Mouse (Mus musculus) forebrain, embryonic 11.5 days (tissue): ENCODE results near the gene Olfm2. TPM values are rescaled to one million over a fixed set of nuclear protein-coding genes. Genes with fewer than 3 reads are reported as not detected.

Experiments
- ATAC-seq: fragments of 200-750 bp; cut with Nextera tagmentation; replicated peaks from 2 replicates; pipeline ENCODE4 v1.8.0; 2017; ENCODE audit warnings: moderate TSS enrichment; ENCODE audit not compliant: low FRiP score
- DNase-seq: peaks from one replicate; pipeline ENCODE4 v3.0.0-alpha.2; 2017; ENCODE audit warnings: low spot score
- H3K27ac ChIP-seq: fragments of 300-500 bp; sonication (generic); 2 replicates; pipeline ENCODE4 v1.5.1; 2014; ENCODE audit warnings: low read depth, low read length
- H3K27me3 ChIP-seq: fragments of 300-500 bp; sonication (generic); 2 replicates; pipeline ENCODE4 v1.6.1; 2014; ENCODE audit warnings: mild to moderate bottlenecking, low read length, mixed read lengths; ENCODE audit not compliant: control insufficient read depth, insufficient read depth
- H3K36me3 ChIP-seq: fragments of 300-500 bp; sonication (generic); 2 replicates; pipeline ENCODE4 v1.6.1; 2014; ENCODE audit warnings: mild to moderate bottlenecking, low read length, moderate library complexity, mixed read lengths; ENCODE audit not compliant: control insufficient read depth, insufficient read depth
- H3K4me1 ChIP-seq: fragments of 300-500 bp; sonication (generic); replicated peaks from 2 replicates; pipeline ENCODE4 v1.6.1; 2014; ENCODE audit warnings: low read length, mixed read lengths; ENCODE audit not compliant: control insufficient read depth, insufficient read depth
- H3K4me2 ChIP-seq: fragments of 300-500 bp; sonication (generic); 2 replicates; pipeline ENCODE4 v1.6.1; 2014; ENCODE audit warnings: low read depth, mild to moderate bottlenecking, low read length, moderate library complexity, mixed read lengths; ENCODE audit not compliant: severe bottlenecking
- H3K4me3 ChIP-seq: fragments of 300-500 bp; sonication (generic); 2 replicates; pipeline ENCODE4 v1.5.1; 2014; ENCODE audit warnings: low read depth, low read length
- H3K9ac ChIP-seq: fragments of 300-500 bp; sonication (generic); 2 replicates; pipeline ENCODE4 v1.6.1; 2014; ENCODE audit warnings: low read length
- H3K9me3 ChIP-seq: fragments of 300-500 bp; sonication (generic); 2 replicates; pipeline ENCODE4 v1.6.1; 2016; ENCODE audit warnings: low read length, mixed read lengths; ENCODE audit not compliant: control insufficient read depth
- WGBS: fragments of 180-500 bp; shearing (Covaris S2); extraction: QIAGEN DNeasy Blood & Tissue Kit; methylation state at CpG from one replicate; pipeline ENCODE4 v1.1.7; 2014; 5-methylcytosine and 5-hydroxymethylcytosine counted together
- polyA plus RNA-seq: library from polyadenylated mRNA; unstranded; fragments of >200 nt; fragmentation: Nextera tagmentation; extraction: Ambion mirVana; gene quantifications from 2 replicates; pipeline ENCODE4 v1.2.1, GENCODE M21; 2014

The Olfm2 gene
- polyA plus RNA-seq, 1 experiment from 2014 or later = 15.4 TPM

DNA sequence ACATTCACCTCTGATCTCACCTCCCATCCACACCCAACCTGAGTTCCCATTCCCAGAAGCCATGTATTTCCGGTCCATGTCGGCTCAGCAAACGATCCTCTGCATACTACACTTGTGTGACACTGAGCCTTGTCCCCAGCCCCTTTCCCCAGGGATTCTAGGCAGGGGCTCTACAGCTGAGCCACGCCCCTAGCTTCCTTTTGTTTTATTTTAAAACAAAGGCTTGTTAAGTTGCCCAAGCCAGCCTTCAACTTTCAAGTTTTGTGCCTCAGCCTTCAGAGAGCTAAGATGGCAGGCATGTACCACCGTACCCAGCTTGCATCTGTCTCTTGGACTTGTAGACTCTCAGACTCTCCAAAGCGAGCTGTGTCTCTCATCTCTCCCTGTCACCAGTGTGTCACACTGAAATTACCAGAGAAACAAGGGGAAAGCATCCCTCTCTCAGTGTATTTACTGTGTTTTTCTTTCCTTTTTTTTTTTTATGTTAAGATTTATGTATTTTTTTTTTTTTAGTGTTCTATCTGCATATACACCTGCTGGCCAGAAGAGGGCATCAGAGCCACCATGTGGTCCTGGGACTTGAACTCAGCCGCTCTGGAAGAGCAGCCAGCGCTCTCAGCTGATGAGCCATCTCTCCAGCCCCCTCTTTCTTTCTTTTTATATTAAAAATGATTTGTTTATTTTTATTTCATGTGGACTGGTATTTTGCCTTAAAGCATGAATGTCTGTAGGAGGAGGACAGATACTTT is 7.7 kb downstream of the Olfm2 start:
- H3K27me3 ChIP-seq = no peaks in the 10 kb centered on the region; the same call in 1 of the 2 replicates

GRCm38 (mm10) chr9:20737227-20737626 is 8.9 kb downstream of the Olfm2 start:
- Histone ChIP-seq H3K27ac (no peak overlapping the region), H3K4me1 (0 out of 2 replicates have a peak, but pooled peaks cover 2% of the 10 kb centered on the region), H3K4me3 (no peak overlapping the region), H3K9ac (no peak overlapping the region), H3K36me3 (no peaks in the 10 kb centered on the region), H3K27me3 (no peaks in the 10 kb centered on the region; the same call in 1 of the 2 replicates), H3K4me2 (no peak overlapping the region), H3K9me3 (no peaks in the 10 kb centered on the region)
- no peak for DNase-seq
- WGBS = 94% methylated on average over 2 of the region's 2 CpGs
- ATAC-seq = no peak

More for the DNA sequence above, 7.7 kb downstream of the Olfm2 start:
- no peak overlapping the region for H3K9ac ChIP-seq
- no peak overlapping the region for H3K27ac ChIP-seq
- H3K4me3 ChIP-seq = no peak overlapping the region
- H3K4me2 ChIP-seq = no peak overlapping the region
- DNase-seq (no peak), ATAC-seq (no peak)
- H3K36me3 ChIP-seq = no peaks in the 10 kb centered on the region
- 52% methylated on average over 8 of the region's 8 CpGs for WGBS
- no peaks in the 10 kb centered on the region for H3K9me3 ChIP-seq
- 0 out of 2 replicates have a peak, but pooled peaks cover 2% of the 10 kb centered on the region for H3K4me1 ChIP-seq

GRCm38 (mm10) chr9:20734692-20735091 is 11.5 kb downstream of the Olfm2 start:
- Histone ChIP-seq H3K4me1 (0 out of 2 replicates have a peak, but pooled peaks cover 2% of the 10 kb centered on the region), H3K27me3 (no peaks in the 10 kb centered on the region; the same call in 1 of the 2 replicates), H3K9ac (no peak overlapping the region), H3K27ac (no peak overlapping the region), H3K36me3 (no peaks in the 10 kb centered on the region), H3K4me3 (no peak overlapping the region), H3K9me3 (no peaks in the 10 kb centered on the region), H3K4me2 (no peak overlapping the region)
- ATAC-seq (no peak), DNase-seq (no peak)
- 88% methylated on average over 3 of the region's 3 CpGs for WGBS

GRCm38 (mm10) chr9:20731797-20732196 is 14.4 kb downstream of the Olfm2 start:
- no peak for DNase-seq
- Histone ChIP-seq H3K36me3 (no peaks in the 10 kb centered on the region), H3K4me2 (no peak overlapping the region), H3K4me1 (0 out of 2 replicates have a peak, but pooled peaks cover 2% of the 10 kb centered on the region), H3K9me3 (no peaks in the 10 kb centered on the region), H3K27me3 (peaks cover 25% of the 10 kb centered on the region), H3K27ac (no peak overlapping the region), H3K9ac (no peak overlapping the region), H3K4me3 (no peak overlapping the region)
- no peak for ATAC-seq
- 65% methylated on average over 4 of the region's 4 CpGs for WGBS

- no peak overlapping the region for H3K9ac ChIP-seq
- 60% methylated on average over 6 of the region's 6 CpGs for WGBS
- H3K36me3 ChIP-seq = no peaks in the 10 kb centered on the region
- H3K27ac ChIP-seq = no peak overlapping the region
- ATAC-seq = no peak
- H3K9me3 ChIP-seq = no peaks in the 10 kb centered on the region
- H3K4me1 ChIP-seq = peaks cover 5% of the 10 kb centered on the region; the same call in 1 of the 2 replicates
- H3K4me3 ChIP-seq = no peak overlapping the region
- no peak overlapping the region for H3K4me2 ChIP-seq
- DNase-seq = no peak
- peaks cover 36% of the 10 kb centered on the region for H3K27me3 ChIP-seq
Observed at GRCm38 (mm10) chr9:20729451-20729850, 16.7 kb downstream of the Olfm2 start.

GRCm38 (mm10) chr9:20727601-20728113 is 18.5 kb downstream of the Olfm2 start:
- Histone ChIP-seq H3K9me3 (no peaks in the 10 kb centered on the region), H3K27me3 (peaks cover 36% of the 10 kb centered on the region), H3K4me3 (peak overlapping the region; percentile 55), H3K36me3 (no peaks in the 10 kb centered on the region), H3K9ac (peak overlapping the region; percentile 7), H3K4me2 (peak overlapping the region; percentile 97), H3K27ac (no peak overlapping the region), H3K4me1 (peaks cover 5% of the 10 kb centered on the region; the same call in 1 of the 2 replicates)
- WGBS = under 1% methylated on average over 46 of the region's 46 CpGs
- peak; percentile 83 for DNase-seq
- peak; percentile 62 for ATAC-seq

DNA sequence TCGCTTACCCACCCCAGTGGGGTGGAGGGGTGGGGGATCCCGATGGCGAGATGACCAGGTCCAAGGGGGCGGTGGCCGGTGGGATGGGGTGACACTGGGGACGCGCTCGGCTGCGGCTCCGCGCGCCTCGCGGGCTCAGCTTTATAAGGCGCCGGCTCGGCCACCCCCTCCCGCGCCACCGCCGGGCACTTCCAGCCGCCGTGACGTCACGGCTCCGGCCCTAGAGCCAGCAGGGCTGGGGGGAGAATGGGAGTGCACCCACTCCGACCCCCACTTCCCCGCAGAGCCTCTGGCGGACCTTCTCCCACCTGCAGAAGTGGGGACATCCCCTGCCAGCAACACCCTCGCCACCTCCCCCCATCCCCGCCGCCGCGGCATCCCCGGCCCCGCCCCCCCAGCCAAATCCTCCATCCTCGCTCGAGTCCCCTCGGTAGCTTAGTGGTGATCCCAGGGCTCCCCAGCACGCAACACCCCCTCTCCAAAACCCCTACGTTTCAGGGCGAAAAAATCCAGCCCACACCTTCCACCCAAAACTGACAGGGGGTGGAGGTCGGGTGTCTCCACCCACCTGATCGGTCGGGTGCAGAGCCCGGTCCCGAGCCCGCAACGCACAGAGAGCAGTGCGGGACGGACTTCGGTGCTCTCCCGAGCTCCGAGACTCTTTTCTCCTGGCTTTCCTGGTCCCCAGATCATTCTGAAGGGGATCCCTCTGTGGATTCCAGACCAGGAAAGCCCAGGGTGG is 19.1 kb downstream of the Olfm2 start:
- H3K27me3 ChIP-seq = peaks cover 36% of the 10 kb centered on the region
- peak overlapping the region; percentile 97 for H3K4me2 ChIP-seq
- ATAC-seq (peak; percentile 65), DNase-seq (peak; percentile 73)
- H3K27ac ChIP-seq = no peak overlapping the region
- no peaks in the 10 kb centered on the region for H3K9me3 ChIP-seq
- peak overlapping the region; percentile 55 for H3K4me3 ChIP-seq
- WGBS = 1% methylated on average over 52 of the region's 54 CpGs
- no peaks in the 10 kb centered on the region for H3K36me3 ChIP-seq
- H3K4me1 ChIP-seq = peaks cover 5% of the 10 kb centered on the region; the same call in 1 of the 2 replicates
- H3K9ac ChIP-seq = peak overlapping the region; percentile 63

GRCm38 (mm10) chr9:20726134-20726858 is 19.9 kb downstream of the Olfm2 start:
- H3K27me3 ChIP-seq = peaks cover 36% of the 10 kb centered on the region
- H3K36me3 ChIP-seq = no peaks in the 10 kb centered on the region
- ATAC-seq (peak; percentile 20; the same call in 1 of the 2 replicates), DNase-seq (peak; percentile 65)
- peak overlapping the region; percentile 97 for H3K4me2 ChIP-seq
- no peak overlapping the region for H3K27ac ChIP-seq
- peak overlapping the region; percentile 63 for H3K9ac ChIP-seq
- WGBS = 2% methylated on average over 42 of the region's 42 CpGs
- H3K4me3 ChIP-seq = peak overlapping the region; percentile 55
- H3K4me1 ChIP-seq = peaks cover 5% of the 10 kb centered on the region; the same call in 1 of the 2 replicates
- H3K9me3 ChIP-seq = no peaks in the 10 kb centered on the region
